Mouse (Mus musculus) stomach, embryonic 16.5 days (tissue): ENCODE data around the gene Agmo. TPM values are rescaled to one million over a fixed set of nuclear protein-coding genes. Genes with fewer than 3 reads are reported as not detected.

Experiments used
- ATAC-seq: fragments of 200-750 bp; cut with Nextera tagmentation; 2 replicates; pipeline ENCODE4 v1.8.0; 2017; ENCODE audit warnings: moderate number of reproducible peaks, moderate TSS enrichment; ENCODE audit not compliant: insufficient read depth, low FRiP score
- H3K27ac ChIP-seq: fragments of 300-500 bp; sonication (generic); 2 replicates; pipeline ENCODE4 v1.5.1; 2014; ENCODE audit warnings: low read length
- H3K27me3 ChIP-seq: fragments of 300-500 bp; sonication (generic); 2 replicates; pipeline ENCODE4 v1.6.1; 2014; ENCODE audit warnings: low read length, control low read depth, mixed read lengths; ENCODE audit not compliant: control insufficient read depth, insufficient read depth
- H3K36me3 ChIP-seq: fragments of 300-500 bp; sonication (generic); 2 replicates; pipeline ENCODE4 v1.6.1; 2014; ENCODE audit warnings: low read length; ENCODE audit not compliant: control insufficient read depth, insufficient read depth
- H3K4me1 ChIP-seq: fragments of 300-500 bp; sonication (generic); 2 replicates; pipeline ENCODE4 v1.6.1; 2014; ENCODE audit warnings: low read length, control low read depth, mixed read lengths; ENCODE audit not compliant: control insufficient read depth, insufficient read depth
- H3K4me2 ChIP-seq: fragments of 300-500 bp; sonication (generic); 2 replicates; pipeline ENCODE4 v1.6.1; 2014; ENCODE audit warnings: low read depth, low read length, mixed read lengths
- H3K4me3 ChIP-seq: fragments of 300-500 bp; sonication (generic); replicated peaks from 2 replicates; pipeline ENCODE4 v1.5.1; 2014; ENCODE audit warnings: mild to moderate bottlenecking, low read length
- H3K9ac ChIP-seq: fragments of 300-500 bp; sonication (generic); 2 replicates; pipeline ENCODE4 v1.6.1; 2014; ENCODE audit warnings: low read length
- H3K9me3 ChIP-seq: fragments of 300-500 bp; sonication (generic); replicated peaks from 2 replicates; pipeline ENCODE4 v1.6.1; 2016; ENCODE audit warnings: low read length, control low read depth; ENCODE audit not compliant: control insufficient read depth
- WGBS: fragments of 180-500 bp; shearing (Covaris S2); extraction: QIAGEN DNeasy Blood & Tissue Kit; methylation state at CpG from one replicate; pipeline ENCODE4 v1.1.7; 2014; 5-methylcytosine and 5-hydroxymethylcytosine counted together
- polyA plus RNA-seq: library from polyadenylated mRNA; unstranded; fragments of >200 nt; fragmentation: Nextera tagmentation; extraction: Ambion mirVana; gene quantifications from 2 replicates; pipeline ENCODE4 v1.2.1, GENCODE M21; 2015

The Agmo gene
- polyA plus RNA-seq, 1 experiment from 2014 or later = 3.2 TPM

DNA sequence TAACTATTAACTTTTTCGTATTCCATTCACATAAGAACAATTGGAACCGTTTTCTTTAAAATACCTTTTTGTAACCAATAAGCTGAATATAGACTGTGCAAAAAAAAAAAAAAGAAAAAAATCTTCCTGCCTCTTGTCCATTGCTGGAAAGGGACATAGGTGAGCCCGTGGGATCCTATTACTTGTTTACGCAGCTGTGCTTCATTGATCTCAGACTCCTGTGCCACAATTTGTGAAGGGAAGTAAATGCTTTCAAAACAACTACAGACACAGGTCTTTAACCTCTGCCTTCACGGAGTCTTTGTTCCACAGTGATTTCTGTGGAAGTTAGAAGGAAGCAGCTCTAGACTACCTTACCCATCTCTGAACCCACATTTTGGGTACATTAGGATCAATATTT is 104.3 kb downstream of the Agmo start:
- no peak overlapping the region for H3K27ac ChIP-seq
- WGBS = 52% methylated on average over 5 of the region's 5 CpGs
- H3K36me3 ChIP-seq = no peaks in the 10 kb centered on the region
- H3K4me1 ChIP-seq = no peaks in the 10 kb centered on the region
- no peak overlapping the region for H3K9ac ChIP-seq
- ATAC-seq = no peak
- H3K9me3 ChIP-seq = no peaks in the 10 kb centered on the region
- no peak overlapping the region for H3K4me3 ChIP-seq
- H3K27me3 ChIP-seq = no peaks in the 10 kb centered on the region
- H3K4me2 ChIP-seq = no peak overlapping the region

- H3K27me3 ChIP-seq = no peaks in the 10 kb centered on the region
- H3K27ac ChIP-seq = no peak overlapping the region
- no peak overlapping the region for H3K4me2 ChIP-seq
- ATAC-seq = no peak
- H3K4me1 ChIP-seq = no peaks in the 10 kb centered on the region
- WGBS = 66% methylated on average over 3 of the region's 3 CpGs
- no peak overlapping the region for H3K4me3 ChIP-seq
- no peaks in the 10 kb centered on the region for H3K36me3 ChIP-seq
- H3K9ac ChIP-seq = no peak overlapping the region
- no peaks in the 10 kb centered on the region for H3K9me3 ChIP-seq
Measured at GRCm38 (mm10) chr12:37392316-37392715, 150.9 kb downstream of the Agmo start.

- Histone ChIP-seq H3K4me1 (no peaks in the 10 kb centered on the region), H3K4me2 (no peak overlapping the region), H3K9ac (no peak overlapping the region), H3K9me3 (no peaks in the 10 kb centered on the region), H3K36me3 (no peaks in the 10 kb centered on the region), H3K27ac (no peak overlapping the region), H3K27me3 (no peaks in the 10 kb centered on the region), H3K4me3 (no peak overlapping the region)
- WGBS = 87% methylated on average over 6 of the region's 6 CpGs
- no peak for ATAC-seq
Measured at GRCm38 (mm10) chr12:37402541-37402940, 161.1 kb downstream of the Agmo start.

DNA sequence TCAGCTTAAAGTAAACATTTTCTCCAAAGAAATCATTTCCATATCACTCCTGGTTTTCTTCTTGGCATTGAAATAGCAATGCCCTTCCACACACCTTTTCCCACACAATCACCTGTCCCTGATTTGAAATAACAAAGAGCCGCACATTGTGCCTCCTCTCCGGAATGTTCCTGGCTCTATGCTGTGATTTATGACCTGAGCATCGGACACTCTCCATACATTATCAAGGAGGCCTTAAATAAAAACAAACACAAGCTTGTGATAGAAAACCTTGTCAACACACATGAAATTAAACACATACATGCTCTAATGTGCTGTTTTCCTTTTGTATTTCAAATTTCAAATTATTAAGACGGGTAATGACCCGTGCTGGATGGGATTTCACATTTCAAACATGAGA is 184.9 kb downstream of the Agmo start:
- Histone ChIP-seq H3K27ac (no peak overlapping the region), H3K9ac (no peak overlapping the region), H3K36me3 (no peaks in the 10 kb centered on the region), H3K4me2 (no peak overlapping the region), H3K4me3 (no peak overlapping the region), H3K27me3 (no peaks in the 10 kb centered on the region), H3K4me1 (no peaks in the 10 kb centered on the region), H3K9me3 (no peaks in the 10 kb centered on the region)
- no peak for ATAC-seq
- WGBS = 57% methylated on average over 5 of the region's 5 CpGs

DNA sequence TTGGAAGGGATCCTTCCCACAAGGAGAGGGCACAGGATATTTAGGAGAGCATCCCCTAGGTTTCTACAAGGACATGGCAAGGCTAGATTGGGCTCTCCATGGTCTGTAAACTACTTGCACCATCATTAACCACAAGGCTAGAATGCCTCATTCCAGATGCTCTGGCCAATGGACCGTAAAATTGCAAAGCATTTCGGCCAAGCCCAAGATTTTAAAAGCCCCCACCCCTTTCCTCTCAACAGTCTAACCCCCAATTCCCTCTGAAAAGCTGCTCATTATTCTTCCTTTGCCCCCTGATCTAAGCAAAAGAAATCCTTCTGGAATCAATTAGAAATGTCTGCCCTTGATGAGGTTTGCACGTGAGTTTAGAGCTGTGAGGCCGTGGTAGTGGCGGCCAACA is 185.3 kb downstream of the Agmo start:
- H3K27ac ChIP-seq = no peak overlapping the region
- no peaks in the 10 kb centered on the region for H3K36me3 ChIP-seq
- no peaks in the 10 kb centered on the region for H3K27me3 ChIP-seq
- no peak for ATAC-seq
- WGBS = 85% methylated on average over 5 of the region's 5 CpGs
- no peak overlapping the region for H3K9ac ChIP-seq
- H3K4me1 ChIP-seq = no peaks in the 10 kb centered on the region
- H3K4me2 ChIP-seq = no peak overlapping the region
- no peak overlapping the region for H3K4me3 ChIP-seq
- H3K9me3 ChIP-seq = no peaks in the 10 kb centered on the region

- Histone ChIP-seq H3K36me3 (no peaks in the 10 kb centered on the region), H3K27me3 (no peaks in the 10 kb centered on the region), H3K9me3 (no peaks in the 10 kb centered on the region), H3K4me3 (no peak overlapping the region), H3K9ac (no peak overlapping the region), H3K4me2 (no peak overlapping the region), H3K4me1 (no peaks in the 10 kb centered on the region), H3K27ac (no peak overlapping the region)
- no peak for ATAC-seq
- WGBS = 33% methylated on average over 1 of the region's 1 CpGs
Measured at GRCm38 (mm10) chr12:37434466-37434865, 193.0 kb downstream of the Agmo start.

DNA sequence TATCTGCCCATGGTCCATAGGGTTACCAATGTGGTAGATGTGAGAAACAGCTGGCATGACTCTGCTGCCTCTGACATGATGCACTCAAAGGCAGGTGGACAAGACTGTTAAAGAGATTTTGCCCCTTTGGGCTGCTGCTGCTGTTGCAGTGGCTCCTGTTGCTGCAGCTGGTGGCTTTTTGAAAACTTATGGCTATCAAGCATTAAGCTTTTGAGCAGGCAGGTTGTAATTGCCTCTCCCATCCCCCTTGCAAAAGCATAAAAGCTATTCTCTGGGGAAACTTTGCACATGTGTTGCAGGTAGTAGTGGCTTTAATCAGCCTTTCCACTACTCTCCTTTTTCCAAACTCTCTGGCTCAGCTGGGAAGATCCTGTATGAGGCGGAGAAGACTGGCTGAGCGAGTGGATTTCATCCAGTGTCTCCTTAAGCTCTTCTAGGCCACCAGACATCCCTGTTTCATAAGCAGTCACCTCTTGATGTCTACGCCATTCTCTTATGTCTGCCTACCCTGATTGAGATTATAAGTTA is 201.1 kb downstream of the Agmo start:
- Histone ChIP-seq H3K9ac (no peak overlapping the region), H3K36me3 (no peaks in the 10 kb centered on the region), H3K4me3 (no peak overlapping the region), H3K9me3 (no peaks in the 10 kb centered on the region), H3K4me2 (no peak overlapping the region), H3K27me3 (no peaks in the 10 kb centered on the region), H3K4me1 (no peaks in the 10 kb centered on the region), H3K27ac (no peak overlapping the region)
- WGBS = 83% methylated on average over 3 of the region's 3 CpGs
- no peak for ATAC-seq

DNA sequence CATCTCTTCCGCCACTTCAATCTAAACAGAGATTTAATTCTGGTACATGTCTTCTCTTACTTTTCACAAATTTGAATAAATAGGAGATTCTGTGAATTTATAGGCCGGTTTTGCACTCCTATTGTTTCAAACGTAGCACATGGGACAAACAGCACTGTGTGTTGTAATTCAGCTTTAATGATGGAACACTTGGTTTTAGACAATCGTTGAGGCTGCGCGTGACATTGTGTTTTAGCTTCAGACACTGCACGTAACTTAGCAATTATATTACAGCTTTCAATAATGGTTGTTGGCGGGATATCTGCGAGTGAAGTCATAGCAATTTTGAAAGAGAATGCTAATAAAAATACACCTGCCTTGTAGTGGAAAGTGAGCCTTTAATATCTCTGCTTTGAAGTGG is 203.8 kb downstream of the Agmo start:
- 83% methylated on average over 9 of the region's 9 CpGs for WGBS
- Histone ChIP-seq H3K36me3 (no peaks in the 10 kb centered on the region), H3K9ac (no peak overlapping the region), H3K27me3 (no peaks in the 10 kb centered on the region), H3K9me3 (no peaks in the 10 kb centered on the region), H3K4me3 (no peak overlapping the region), H3K4me2 (no peak overlapping the region), H3K4me1 (no peaks in the 10 kb centered on the region), H3K27ac (no peak overlapping the region)
- ATAC-seq = no peak

- ATAC-seq = no peak
- Histone ChIP-seq H3K4me1 (no peaks in the 10 kb centered on the region), H3K9ac (no peak overlapping the region), H3K4me3 (no peak overlapping the region), H3K4me2 (no peak overlapping the region), H3K27ac (no peak overlapping the region), H3K9me3 (no peaks in the 10 kb centered on the region), H3K27me3 (no peaks in the 10 kb centered on the region), H3K36me3 (no peaks in the 10 kb centered on the region)
- WGBS = 48% methylated on average over 2 of the region's 2 CpGs
Measured at GRCm38 (mm10) chr12:37449597-37449996, 208.2 kb downstream of the Agmo start.
